Mouse (Mus musculus): ENCODE measurements around the gene Gm40193.
"Not testable (repeated sequence)": the region's sequence is repeated elsewhere in the genome, so short reads cannot be mapped to it uniquely, and the experiment has no call there.

The Gm40193 gene

DNA sequence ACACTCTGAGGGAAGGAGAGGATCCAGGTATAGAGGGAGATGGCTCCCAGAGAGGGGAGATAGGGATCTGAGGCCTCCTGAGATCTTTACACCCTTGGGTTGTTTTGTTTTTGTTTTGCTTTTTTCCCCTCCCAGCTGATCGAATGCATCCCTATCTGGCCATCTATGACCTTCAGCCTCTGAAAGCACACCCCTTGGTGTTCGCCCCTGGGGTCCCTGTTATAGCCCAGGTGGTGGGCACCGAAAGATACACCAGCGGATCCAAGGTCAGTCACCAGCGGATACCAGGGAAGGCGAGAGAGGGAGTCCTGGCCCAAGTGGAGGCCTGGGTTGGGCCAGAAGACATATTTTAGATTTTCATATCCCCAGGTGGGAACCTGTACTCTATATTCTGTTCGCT lies 8.2 kb upstream of the Gm40193 start:
- DNase-seq (ENCODE audit: low read depth, low spot score): no peak

DNA sequence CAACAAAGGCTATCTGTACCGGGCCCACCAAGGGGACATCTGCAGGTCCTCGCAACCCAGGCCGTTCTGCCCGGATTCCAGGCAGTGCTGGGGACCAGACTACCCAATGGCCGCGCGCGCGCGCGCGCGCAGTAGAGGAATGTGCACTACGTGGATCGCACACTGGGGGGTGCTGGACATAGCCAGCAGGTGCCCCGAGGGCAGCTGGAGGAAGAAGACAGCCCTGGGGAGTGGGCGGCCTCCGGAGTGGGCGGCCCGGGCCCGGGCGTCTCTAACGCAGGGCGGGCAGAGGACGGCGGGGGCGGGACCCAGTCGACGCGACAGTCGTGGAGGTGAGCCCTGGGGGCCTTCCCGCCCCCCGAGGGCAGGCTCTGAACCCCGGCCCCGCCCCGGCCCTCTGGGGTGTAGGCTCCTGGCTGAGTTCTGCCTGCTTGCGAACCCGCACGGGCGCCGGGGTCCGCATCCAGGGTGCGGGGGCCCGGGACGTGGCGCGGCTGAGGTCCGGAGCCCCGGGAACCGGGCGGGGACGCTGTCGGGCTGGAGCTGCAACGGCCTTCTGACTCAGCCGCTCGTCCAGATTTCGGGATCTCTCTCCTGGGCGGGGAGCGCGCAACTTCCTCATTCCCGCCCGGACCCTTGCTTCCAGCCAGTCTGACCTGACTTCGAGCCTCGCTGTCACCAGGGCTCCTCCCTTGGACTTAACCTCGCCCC lies 7.3 kb upstream of the Gm40193 start, which contains the start of gene Pld2:
Gene Pld2 (plus strand): TSS at position 188 of the 711 bp plus-strand sequence.
- peak; percentile 64 for DNase-seq (ENCODE audit: low read depth, low spot score)

DNA sequence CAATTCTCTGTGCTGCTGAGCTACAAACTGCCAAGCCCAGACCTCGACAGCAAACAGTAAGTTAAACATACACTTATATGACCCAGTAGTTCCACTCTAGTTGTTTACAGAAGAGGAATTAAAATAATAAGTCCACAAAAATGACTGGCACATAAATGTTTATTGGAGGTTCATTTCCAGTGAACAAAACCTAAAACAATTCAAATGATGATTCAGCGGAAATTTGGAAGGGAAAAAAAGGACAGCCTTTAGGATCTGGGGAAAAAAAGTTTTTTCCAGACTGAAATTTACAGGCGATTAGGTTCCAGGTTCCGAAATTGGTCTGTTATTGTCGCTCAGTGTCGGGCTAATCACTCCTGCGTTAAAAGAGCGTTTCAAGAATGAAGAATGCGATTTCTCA lies 6.7 kb upstream of the Gm40193 start:
- no peak for DNase-seq (ENCODE audit: low read depth, low spot score)

DNA sequence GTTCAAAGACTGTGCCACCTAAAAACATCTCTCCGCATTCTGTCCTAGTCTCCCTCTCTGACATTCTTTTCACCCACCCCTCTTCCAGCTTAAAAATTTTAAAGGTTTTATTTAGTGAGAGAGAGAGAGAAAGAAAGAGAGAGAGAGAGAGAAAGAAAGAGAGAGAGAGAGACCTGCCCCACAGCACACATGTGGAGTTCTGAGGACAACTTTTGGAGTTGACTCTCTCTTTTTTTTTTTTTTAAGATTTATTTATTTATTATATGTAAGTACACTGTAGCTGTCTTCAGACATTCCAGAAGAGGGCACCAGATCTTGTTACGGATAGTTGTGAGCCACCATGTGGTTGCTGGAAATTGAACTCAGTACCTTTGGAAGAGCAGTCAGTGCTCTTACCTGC lies 1.7 kb downstream of the Gm40193 start:
- not testable (repeated sequence) for DNase-seq (ENCODE audit: low read depth, low spot score)

DNA sequence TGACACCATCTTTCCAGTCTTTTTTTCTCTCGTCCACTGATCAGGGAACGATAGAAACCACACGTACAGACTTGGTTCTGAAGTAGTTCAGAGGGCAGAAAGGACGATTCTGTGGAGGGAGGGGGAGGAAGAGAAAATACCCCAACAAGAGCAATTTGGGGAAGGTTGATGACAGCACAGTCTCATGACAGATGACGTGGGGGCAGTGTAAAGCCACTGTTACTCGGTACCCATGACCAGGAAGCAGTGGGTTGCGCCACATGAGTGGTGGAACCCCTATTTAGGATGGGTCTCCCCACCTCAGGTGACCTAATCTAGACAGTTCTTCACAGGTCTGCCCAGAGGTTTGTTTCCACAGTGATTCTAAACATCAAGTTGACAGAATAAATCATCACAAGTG lies 4.1 kb downstream of the Gm40193 start:
- DNase-seq (ENCODE audit: low read depth, low spot score): no peak

DNA sequence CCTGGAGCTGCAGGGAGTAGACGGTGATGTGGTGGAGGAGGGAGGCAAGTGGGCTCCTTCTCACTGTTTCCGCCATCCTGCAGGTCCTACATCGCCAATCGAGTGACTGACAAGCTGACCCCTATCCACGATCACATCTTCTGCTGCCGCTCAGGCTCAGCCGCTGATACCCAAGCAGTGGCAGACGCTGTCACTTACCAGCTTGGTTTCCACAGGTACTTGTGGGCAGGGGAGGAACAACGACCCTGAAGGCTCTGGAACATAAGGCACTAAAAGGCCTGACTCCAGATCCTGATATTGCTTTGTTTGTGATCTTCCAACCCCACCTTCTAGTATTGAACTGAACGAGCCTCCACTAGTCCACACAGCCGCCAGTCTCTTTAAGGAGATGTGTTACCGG lies 6.5 kb downstream of the Gm40193 start:
- no peak for DNase-seq (ENCODE audit: low read depth, low spot score)

DNA sequence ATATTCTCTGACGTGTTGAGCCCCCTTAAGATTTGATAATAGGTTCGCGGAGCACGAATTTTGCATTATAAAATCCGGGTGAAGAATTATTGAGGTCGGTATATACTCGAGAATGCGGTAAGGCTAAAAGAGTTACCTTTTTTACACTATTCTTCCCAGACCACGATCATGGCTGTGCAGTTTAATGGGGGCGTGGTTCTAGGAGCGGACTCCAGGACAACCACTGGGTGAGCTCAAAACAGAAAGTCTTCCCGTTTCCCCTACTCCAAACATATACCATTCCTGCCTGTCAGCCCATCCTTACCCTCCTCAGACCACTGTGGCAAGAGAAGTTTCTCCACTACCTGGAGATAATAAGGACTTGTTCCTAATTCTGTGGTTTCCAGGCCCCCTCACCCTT lies 7.0 kb downstream of the Gm40193 start:
- DNase-seq (ENCODE audit: low read depth, low spot score): no peak

DNA sequence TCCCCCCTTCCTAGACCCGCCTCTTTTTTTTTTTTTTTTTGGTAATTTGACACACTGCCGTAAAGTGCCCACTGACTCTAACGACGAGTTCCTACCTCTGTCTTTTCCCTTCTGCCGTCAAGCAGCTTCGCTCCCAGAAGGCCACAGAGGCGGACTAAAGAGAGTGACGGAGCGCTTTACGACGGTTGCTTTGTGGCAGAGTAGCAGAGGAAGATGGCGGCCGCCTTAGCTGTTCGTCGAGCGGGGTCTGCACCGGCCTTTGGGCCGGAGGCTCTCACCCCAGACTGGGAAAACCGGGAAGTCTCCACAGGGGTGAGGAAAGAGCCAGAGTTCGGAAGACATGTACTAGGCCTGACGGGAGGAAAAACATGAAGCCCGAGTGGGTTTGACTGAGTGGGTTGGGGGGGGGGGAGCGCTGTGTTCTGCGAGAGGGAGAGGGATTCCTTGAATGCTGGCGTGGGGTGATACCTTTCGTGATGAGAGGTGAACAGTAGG lies 7.5 kb downstream of the Gm40193 start, which contains the start of gene Psmb6:
Gene Psmb6 (plus strand): TSS at position 184 of the 495 bp plus-strand sequence.
- DNase-seq (ENCODE audit: low read depth, low spot score): peak; percentile 93

DNA sequence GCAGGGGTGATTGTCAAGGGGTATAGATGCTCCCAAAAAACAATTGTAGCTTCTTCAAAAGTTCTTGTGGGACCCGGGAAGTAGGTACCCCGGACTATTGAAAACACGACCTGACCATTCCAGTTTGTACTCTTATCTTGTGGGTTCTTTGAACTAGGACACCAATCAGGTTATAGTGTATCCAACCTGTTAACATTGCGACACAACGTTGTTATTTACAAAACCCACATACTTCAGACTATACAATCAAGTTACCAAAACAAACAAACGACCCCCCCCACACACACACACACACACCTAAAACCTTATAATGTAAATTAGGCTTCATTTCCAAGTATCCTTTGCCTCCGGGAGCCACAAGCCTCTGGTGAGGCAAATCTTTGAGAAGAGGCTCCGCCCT lies 8.0 kb downstream of the Gm40193 start:
- no peak for DNase-seq (ENCODE audit: low read depth, low spot score)

DNA sequence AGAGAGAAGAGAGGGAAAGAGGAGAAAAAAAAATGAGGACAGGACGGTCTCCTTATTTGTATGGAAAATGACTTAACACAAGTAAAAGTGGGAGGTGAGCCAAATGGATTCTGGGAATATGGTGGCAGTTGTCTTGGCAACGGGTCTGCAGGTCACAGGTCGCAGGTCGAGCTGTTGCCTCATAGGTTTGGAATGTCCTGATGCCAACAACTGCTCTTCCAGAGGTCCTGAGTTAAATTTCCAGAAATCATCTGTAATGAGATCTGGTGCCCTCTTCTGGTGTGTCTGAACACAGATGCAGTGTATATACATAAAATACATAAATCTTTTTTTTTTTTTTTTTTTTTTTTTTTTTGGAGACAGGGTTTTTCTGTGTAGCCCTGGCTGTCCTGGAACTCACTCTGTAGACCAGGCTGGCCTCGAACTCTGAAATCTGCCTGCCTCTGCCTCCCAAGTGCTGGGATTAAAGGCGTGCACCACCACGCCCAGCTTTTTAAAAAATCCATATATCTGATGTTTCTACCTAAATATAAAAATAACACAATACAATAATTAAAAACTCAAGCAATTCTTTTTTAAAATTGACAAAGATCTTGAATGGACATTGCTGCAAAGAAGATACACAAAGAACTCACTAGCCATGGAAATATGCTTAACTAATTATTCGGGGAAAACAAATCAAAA lies 9.3 kb downstream of the Gm40193 start:
- not testable (repeated sequence) for DNase-seq (ENCODE audit: low read depth, low spot score)

DNA sequence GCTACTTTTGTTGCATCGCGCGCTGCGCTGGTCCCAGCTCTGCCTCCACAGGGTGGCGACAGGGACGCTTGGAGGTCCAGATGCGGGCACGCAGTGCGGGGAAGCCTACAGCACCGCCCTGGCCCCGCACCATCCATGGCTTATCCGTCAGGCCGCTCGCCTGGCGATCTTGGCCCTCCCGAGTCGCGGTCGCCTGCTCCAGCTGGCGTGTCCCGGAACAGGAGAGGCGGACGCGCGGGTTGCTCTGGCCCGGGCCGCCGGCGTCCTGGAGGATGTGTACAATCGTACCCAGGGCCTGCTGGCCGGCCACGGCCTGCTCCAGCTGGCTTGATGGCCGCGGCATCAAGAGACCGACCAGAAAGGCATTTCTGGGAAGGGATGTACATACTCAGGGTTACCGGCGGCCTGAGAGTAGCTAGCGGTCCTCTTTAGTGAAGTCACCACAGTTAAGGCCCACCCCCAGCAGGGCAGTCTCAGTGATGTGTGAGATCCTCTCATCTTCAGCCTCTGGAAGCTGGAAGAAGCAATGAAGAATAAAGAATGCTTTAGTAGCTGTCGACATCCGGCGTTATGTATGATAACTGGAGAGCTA lies 12.5 kb downstream of the Gm40193 start:
- no peak for DNase-seq (ENCODE audit: low read depth, low spot score)

DNA sequence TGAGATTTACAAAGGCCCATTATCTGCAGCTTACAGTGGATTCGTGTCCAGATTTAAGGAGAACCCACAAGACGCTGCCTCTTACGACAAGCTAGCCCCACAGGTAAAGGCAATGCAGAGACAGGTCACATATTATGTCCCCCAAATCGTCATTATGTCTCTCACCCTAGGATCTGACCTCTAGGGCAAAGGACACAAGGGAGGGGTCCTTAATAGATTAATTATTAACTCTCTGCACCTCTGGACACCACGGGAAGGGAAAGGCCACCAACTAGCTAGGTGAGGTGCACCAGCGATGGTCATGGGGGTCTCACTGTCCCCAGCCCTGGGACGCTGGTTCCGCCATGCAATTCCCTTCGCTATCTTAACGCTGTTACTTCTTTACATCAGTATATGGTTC lies 13.8 kb downstream of the Gm40193 start, which contains the start of gene Gltpd2:
Gene Gltpd2 (plus strand): TSS at position 274 of the 400 bp plus-strand sequence.
- no peak for DNase-seq (ENCODE audit: low read depth, low spot score)

DNA sequence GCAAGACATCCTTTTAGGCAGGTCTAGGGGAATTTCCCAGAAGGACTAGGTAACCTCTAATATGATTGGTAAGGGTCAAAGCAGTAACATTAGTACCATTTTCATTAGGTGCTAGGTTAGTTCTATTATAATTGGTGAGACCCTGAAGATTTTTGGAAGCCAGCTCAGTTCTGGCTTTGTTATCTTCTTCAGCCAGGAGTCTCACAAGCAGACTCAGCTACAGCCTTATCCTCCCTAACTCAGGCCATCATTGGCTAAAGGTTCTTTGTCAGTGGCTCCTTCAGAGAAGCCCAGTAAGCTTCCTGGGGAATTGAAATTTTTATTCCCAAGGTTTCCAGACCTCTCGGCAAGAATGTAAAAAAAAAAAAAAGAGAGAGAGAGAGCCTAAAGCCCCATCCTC lies 14.3 kb downstream of the Gm40193 start:
- DNase-seq (ENCODE audit: low read depth, low spot score): no peak

DNA sequence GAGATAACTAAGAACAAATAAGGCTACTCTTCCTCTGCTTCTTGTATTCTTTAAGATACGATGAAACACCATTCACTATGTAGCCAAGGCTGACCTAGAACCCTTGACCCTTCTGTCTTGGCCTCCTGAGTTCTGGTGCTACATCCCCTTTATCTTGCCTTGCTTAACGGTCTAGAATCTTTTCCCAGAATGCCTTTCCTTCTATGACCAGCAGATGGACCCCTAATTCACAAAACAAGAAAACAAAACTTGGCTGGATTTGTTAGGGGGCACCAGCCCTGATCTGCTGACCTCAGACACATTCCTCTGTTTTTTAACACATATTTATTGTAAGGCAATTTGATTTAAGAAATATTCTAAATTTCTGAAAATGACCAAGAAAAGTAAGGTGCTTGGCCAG lies 16.4 kb downstream of the Gm40193 start:
- DNase-seq (ENCODE audit: low read depth, low spot score): peak; percentile 57

DNA sequence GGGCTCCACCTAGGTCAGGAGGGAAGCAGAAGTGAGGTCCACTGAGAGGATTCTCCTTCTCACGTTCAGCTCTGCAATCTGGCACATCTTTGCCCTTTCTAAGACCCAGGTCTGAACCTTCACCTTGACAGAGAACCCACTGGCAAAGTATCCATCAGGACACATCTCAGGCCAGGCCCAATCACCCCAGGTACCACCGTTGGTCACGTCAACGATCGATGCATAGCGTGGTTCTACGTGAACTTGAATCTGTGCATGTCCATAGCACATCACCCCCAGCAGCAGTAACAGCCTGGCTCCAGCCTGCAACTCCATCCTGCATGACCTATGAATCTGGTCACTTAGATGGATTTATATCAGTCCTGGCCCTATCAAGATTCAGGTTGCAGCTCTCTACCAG lies 18.5 kb downstream of the Gm40193 start, which contains the start of gene Vmo1:
Gene Vmo1 (minus strand): TSS at position 329 of the 400 bp plus-strand sequence.
- DNase-seq (ENCODE audit: low read depth, low spot score): no peak

DNA sequence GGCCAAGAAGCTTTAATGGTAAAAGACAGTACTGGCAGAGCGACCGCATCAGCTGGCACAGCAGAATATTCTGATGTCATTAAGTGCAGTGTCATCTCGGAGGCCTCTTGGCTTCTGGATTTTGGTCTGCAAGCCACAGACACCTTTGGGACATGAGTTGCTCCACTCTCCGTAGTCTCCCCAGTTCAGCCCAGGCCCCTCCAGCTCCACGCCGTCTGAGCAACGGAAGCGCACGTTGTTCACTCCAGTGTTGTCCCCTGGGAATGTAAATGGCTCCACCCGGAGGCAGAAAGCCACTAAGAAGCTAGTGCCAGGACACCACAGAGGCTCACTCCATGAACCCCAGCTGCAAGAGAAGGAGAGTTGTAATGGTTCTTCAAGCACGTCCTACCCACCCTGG lies 19.2 kb downstream of the Gm40193 start:
- no peak for DNase-seq (ENCODE audit: low read depth, low spot score)

DNA sequence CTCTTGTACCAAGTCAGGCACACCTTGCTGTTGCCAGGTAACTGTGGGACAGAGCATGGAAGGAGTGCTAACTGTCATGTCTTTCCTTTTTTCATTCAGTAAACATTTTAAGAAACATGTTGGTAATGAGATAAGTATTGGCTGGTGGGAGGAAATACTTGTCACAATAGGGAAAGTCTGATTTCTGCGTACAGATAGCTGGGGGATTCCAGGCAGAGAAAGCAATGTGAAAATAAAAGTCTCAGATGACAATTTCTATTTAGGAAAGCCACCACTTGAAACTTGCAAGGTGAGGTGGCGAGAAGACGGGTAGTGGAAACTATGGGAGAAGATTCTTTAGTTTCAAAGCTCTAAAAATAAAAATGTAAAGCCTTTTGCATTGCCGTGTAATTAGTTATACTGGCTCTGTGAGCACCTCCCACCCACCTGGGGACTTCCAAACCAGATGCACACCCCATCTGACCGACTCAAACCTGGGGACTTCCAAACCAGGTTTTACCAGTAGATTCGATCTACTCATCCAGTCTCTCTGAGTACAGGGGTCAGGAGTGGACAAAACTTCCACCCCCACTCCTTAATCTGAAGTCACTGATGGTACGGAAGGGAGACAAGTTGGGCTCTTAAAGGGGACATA lies 19.9 kb downstream of the Gm40193 start:
- DNase-seq (ENCODE audit: low read depth, low spot score): no peak

DNA sequence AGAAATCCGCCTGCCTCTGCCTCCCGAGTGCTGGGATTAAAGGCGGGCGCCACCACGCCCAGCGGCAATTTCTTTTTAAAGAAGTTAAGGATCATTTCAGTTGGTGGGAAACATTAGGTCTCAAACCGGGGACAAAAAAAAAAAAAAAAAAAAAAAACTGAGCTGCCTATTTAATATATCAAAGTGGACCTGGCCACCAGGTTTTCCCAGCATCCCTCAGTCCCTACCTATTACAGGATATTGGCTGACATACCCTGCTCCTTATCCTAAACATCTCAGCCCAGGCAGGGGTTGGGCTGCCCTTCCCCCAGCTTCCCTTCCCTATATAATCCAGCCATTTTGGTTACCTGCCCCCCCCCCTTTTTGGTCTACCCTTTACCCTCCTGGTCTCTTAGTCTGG lies 20.9 kb downstream of the Gm40193 start:
- DNase-seq (ENCODE audit: low read depth, low spot score): no peak

DNA sequence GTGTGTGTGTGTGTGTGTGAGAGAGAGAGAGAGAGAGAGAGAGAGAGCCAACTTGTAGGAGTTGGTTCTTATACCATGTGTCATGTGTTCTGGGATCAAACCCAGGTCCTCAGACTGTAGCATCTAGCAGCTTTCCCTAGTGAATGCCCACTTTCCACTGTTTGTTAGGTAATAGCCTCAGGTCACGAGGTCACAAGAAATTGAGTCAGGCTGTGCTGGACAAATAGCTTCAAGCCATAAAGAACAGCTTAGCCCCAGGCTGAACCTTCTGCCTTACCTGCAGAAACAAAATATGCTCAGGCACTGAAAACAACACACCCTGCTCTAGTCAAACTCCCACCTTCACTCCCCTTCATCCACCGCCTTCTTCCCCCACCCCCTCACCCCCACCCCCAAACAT lies 21.5 kb downstream of the Gm40193 start:
- no peak for DNase-seq (ENCODE audit: low read depth, low spot score)

DNA sequence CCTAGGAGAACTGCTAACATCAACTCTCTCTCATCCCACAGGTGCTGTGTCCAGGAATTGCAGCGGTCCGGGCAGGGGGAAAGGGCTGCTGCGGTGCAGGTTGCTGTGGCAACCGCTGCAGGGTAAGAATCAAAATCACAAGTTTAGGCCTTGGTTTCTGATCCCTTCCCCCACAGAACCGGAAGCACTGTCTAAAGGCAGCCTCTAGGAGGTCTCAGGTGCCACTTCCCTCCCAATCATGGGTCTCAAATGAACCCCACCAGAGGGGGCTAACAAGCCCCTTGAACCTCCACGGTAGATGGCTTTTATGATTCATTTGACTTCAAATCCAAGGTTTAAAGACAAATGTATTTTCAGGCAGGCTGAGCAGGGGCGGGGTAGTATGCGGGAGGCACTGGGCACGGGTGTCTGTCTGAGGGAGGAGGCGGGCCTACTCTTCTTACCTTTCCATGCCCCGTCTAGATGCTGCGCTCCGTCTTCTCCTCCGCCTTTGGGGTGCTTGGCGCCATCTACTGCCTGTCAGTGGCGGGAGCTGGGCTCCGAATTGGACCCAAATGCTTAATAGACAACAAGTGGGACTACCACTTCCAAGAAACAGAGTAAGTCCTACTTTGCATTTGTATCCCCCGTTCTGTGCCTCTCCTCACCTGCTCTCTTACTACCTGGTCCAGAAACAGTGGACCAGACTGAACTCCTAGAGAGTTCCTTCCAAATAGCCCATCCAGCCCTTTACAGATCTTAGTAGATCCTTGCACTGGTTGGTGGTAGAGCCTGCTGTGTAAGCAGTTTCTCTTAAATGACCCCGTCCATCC lies 22.8 kb downstream of the Gm40193 start:
- DNase-seq (ENCODE audit: low read depth, low spot score): no peak

DNA sequence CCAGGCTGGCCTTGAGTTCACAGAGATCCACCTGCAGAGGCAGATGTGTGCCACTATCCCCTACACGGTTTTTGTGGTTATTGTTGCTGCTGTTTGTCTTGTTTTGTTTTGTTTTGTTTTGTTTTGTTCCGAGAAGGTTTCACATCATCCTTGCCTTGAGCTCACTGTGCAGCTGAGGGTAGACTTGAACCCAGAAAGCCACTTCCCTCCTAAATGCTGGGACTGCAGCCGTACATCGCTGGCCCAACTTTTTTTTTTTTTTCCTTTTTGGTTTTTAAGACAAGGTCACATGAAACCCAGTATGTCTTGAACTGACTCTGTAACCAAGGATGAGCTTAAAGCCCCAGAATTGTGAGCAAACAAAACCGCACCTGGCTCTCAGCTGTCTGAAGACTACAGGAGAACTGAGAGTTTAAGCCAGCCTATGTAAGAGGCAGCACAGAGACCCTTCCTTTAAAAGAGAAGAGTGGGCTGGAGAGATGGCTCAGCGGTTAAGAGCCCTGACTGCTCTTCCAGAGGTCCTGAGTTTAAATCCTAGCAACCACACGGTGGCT lies 25.7 kb downstream of the Gm40193 start:
- no peak for DNase-seq (ENCODE audit: low read depth, low spot score)
